Mouse (Mus musculus): ENCODE data around the gene Smim24. TPM values are rescaled to one million over a fixed set of nuclear protein-coding genes. Genes with fewer than 3 reads are reported as not detected.

The Smim24 gene
- total and polyA plus RNA-seq, 2 experiments from 2014 or later: 3.3 to 6.6 TPM

GRCm38 (mm10) chr10:81356352-81356990 is 36.4 kb upstream of the Smim24 start:
- WGBS: 57% methylated on average over 12 of the region's 12 CpGs
- Histone ChIP-seq H3K4me1 (ENCODE audit: control insufficient read depth, insufficient read depth) (peaks cover 10% of the 10 kb centered on the region), H3K9me3 (replicated peaks; ENCODE audit: control insufficient read depth, low read length) (no peaks in the 10 kb centered on the region), H3K36me3 (replicated peaks; ENCODE audit: control insufficient read depth, insufficient read depth, low read length) (0 out of 2 replicates have a peak, but pooled peaks cover 6% of the 10 kb centered on the region), H3K4me3 (ENCODE audit: low read depth, low read length) (0 out of 2 replicates have a peak overlapping the region, but pooled peaks have one; percentile 76), H3K27ac (ENCODE audit: low read depth) (no peak overlapping the region), H3K4me2 (ENCODE audit: low read depth, low read length) (peak overlapping the region; percentile 99; the same call in 1 of the 2 replicates), H3K9ac (replicated peaks; ENCODE audit: low read depth, low read length) (no peak overlapping the region), H3K27me3 (ENCODE audit: control insufficient read depth, insufficient read depth, low read length) (no peaks in the 10 kb centered on the region)
- no peak for DNase-seq (ENCODE audit: low spot score)
- no peak for ATAC-seq (ENCODE audit: insufficient read depth, low read depth)
- TF ChIP-seq EP300 (IDR thresholded peaks at IDR 0.05; ENCODE audit: low read depth) (no peak), CTCF (IDR thresholded peaks at IDR 0.05; ENCODE audit: low read depth) (no peak)

DNA sequence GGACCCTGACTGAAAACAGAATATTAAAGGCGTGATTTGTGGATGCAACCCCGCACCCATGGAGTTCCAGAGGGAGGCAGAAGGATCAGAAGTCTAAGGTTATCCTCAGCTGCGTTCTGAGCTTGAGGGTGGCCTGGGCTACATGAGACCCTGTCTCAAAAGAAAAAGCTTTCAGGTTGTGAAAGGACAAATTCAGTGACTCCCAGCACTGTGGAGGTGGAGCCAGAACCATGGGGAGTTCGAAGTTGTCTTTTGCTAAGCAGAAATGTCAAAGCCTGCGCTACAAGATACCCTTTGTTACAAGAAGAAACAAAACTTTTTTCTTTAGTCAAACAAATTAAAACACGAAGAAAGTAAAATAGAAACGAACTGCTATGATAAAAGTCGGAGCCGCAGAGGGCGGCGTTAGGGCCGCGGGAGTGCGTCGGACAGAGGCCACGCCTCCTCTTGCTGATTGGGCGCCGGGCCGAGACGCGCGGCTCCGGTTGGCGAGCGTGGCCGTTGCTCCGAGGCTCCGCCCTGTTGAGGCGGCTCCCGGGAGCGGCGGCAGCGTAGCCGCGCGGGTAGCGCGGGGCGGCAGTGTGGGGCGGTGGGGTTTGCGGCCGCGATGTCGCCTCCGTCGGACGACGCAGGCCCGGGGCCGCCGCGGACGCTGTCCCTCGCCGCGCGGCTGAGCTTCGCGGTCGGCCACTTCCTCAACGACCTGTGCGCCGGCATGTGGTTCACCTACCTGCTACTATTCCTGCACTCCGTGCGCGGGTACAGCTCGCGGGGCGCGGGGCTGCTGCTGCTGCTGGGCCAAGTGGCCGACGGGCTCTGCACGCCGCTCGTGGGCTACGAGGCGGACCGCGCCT is 35.6 kb upstream of the Smim24 start, which contains the start of gene Mfsd12:
TSS of gene Mfsd12 (plus strand) at position 501 of the 854 bp plus-strand sequence.
- TF ChIP-seq CTCF (IDR thresholded peaks at IDR 0.05; ENCODE audit: low read depth) (no peak), EP300 (IDR thresholded peaks at IDR 0.05; ENCODE audit: low read depth) (no peak)
- Histone ChIP-seq H3K9ac (replicated peaks; ENCODE audit: low read depth, low read length) (peak within 1 kb of the TSS; percentile 80), H3K27ac (ENCODE audit: low read depth) (peak within 1 kb of the TSS; percentile 63), H3K27me3 (ENCODE audit: control insufficient read depth, insufficient read depth, low read length) (no peaks in the 10 kb centered on the region), H3K4me1 (ENCODE audit: control insufficient read depth, insufficient read depth) (peaks cover 13% of the 10 kb centered on the region), H3K4me3 (ENCODE audit: low read depth, low read length) (peak within 1 kb of the TSS; percentile 76), H3K4me2 (ENCODE audit: low read depth, low read length) (peak within 1 kb of the TSS; percentile 99), H3K9me3 (replicated peaks; ENCODE audit: control insufficient read depth, low read length) (no peaks in the 10 kb centered on the region), H3K36me3 (replicated peaks; ENCODE audit: control insufficient read depth, insufficient read depth, low read length) (0 out of 2 replicates have a peak, but pooled peaks cover 6% of the 10 kb centered on the region)
- peak; percentile 86 for DNase-seq (ENCODE audit: low spot score)
- ATAC-seq (ENCODE audit: insufficient read depth, low read depth): peak; percentile 89
- WGBS: 2% methylated on average over 77 of the region's 79 CpGs

DNA sequence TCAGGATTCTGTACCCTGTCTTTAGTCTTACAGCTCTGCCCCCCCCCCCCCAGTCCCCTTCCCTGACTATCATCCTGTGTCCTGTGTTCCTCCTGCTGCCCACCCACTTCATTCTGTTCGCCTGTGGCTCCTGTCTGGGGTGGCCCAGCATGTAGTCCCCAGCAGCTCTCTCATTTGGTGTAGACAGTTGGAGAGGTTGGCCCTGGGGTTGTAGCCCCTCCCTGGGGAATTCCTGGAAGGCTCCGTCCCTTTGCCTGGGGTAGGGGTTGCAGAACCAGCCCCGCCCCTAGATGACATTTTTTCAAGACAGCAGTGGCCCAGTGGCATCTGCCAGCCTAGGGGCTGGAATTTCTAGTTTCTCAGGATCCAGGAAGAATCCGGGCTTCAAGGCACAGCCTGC is 34.6 kb upstream of the Smim24 start:
- H3K9ac ChIP-seq (replicated peaks; ENCODE audit: low read depth, low read length): peak overlapping the region; percentile 80
- no peaks in the 10 kb centered on the region for H3K27me3 ChIP-seq (ENCODE audit: control insufficient read depth, insufficient read depth, low read length)
- WGBS: 22% methylated on average over 4 of the region's 4 CpGs
- DNase-seq (ENCODE audit: low spot score): no peak
- peak overlapping the region; percentile 76 for H3K4me3 ChIP-seq (ENCODE audit: low read depth, low read length)
- no peak for ATAC-seq (ENCODE audit: insufficient read depth, low read depth)
- H3K4me2 ChIP-seq (ENCODE audit: low read depth, low read length): peak overlapping the region; percentile 99
- peak overlapping the region; percentile 63; the same call in 1 of the 2 replicates for H3K27ac ChIP-seq (ENCODE audit: low read depth)
- TF ChIP-seq CTCF (IDR thresholded peaks at IDR 0.05; ENCODE audit: low read depth) (no peak), EP300 (IDR thresholded peaks at IDR 0.05; ENCODE audit: low read depth) (no peak)
- no peaks in the 10 kb centered on the region for H3K9me3 ChIP-seq (replicated peaks; ENCODE audit: control insufficient read depth, low read length)
- H3K36me3 ChIP-seq (replicated peaks; ENCODE audit: control insufficient read depth, insufficient read depth, low read length): 0 out of 2 replicates have a peak, but pooled peaks cover 6% of the 10 kb centered on the region
- H3K4me1 ChIP-seq (ENCODE audit: control insufficient read depth, insufficient read depth): peaks cover 20% of the 10 kb centered on the region

DNA sequence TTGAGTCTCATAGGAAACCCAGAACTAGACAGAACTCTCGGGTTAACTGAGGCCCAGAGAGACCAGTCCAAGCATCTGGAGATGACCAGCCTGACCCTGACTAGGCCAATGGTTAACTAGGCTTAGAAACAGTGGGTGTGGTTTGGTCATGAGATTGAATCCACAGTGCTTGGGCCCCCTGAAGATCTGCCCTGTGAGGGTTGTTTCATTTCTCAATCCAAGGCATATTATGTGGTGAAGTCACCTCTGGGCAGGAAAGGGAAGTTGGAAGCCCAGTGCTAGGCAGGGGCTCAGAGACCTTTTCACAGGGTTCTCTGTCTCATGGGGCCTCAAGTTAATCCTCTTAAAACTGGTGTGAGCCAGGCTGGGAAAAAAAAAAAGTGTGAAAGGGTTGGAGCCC is 34.0 kb upstream of the Smim24 start:
- TF ChIP-seq EP300 (IDR thresholded peaks at IDR 0.05; ENCODE audit: low read depth) (no peak), CTCF (IDR thresholded peaks at IDR 0.05; ENCODE audit: low read depth) (no peak)
- H3K36me3 ChIP-seq (replicated peaks; ENCODE audit: control insufficient read depth, insufficient read depth, low read length): 0 out of 2 replicates have a peak, but pooled peaks cover 6% of the 10 kb centered on the region
- peak overlapping the region; percentile 99 for H3K4me2 ChIP-seq (ENCODE audit: low read depth, low read length)
- no peak overlapping the region for H3K27ac ChIP-seq (ENCODE audit: low read depth)
- 63% methylated on average over 1 of the region's 1 CpGs for WGBS
- H3K4me1 ChIP-seq (ENCODE audit: control insufficient read depth, insufficient read depth): peaks cover 25% of the 10 kb centered on the region
- ATAC-seq (ENCODE audit: insufficient read depth, low read depth): no peak
- H3K4me3 ChIP-seq (ENCODE audit: low read depth, low read length): no peak overlapping the region
- H3K9ac ChIP-seq (replicated peaks; ENCODE audit: low read depth, low read length): no peak overlapping the region
- H3K9me3 ChIP-seq (replicated peaks; ENCODE audit: control insufficient read depth, low read length): no peaks in the 10 kb centered on the region
- H3K27me3 ChIP-seq (ENCODE audit: control insufficient read depth, insufficient read depth, low read length): no peaks in the 10 kb centered on the region
- DNase-seq (ENCODE audit: low spot score): no peak

GRCm38 (mm10) chr10:81360721-81361120 is 32.1 kb upstream of the Smim24 start:
- no peak for DNase-seq (ENCODE audit: low spot score)
- Histone ChIP-seq H3K4me1 (ENCODE audit: control insufficient read depth, insufficient read depth) (peaks cover 42% of the 10 kb centered on the region), H3K4me3 (ENCODE audit: low read depth, low read length) (no peak overlapping the region), H3K27ac (ENCODE audit: low read depth) (peak overlapping the region; percentile 44; the same call in 1 of the 2 replicates), H3K9me3 (replicated peaks; ENCODE audit: control insufficient read depth, low read length) (no peaks in the 10 kb centered on the region), H3K27me3 (ENCODE audit: control insufficient read depth, insufficient read depth, low read length) (peaks cover 3% of the 10 kb centered on the region; the same call in 1 of the 2 replicates), H3K4me2 (ENCODE audit: low read depth, low read length) (no peak overlapping the region), H3K9ac (replicated peaks; ENCODE audit: low read depth, low read length) (no peak overlapping the region; the same call in 1 of the 2 replicates), H3K36me3 (replicated peaks; ENCODE audit: control insufficient read depth, insufficient read depth, low read length) (0 out of 2 replicates have a peak, but pooled peaks cover 6% of the 10 kb centered on the region)
- TF ChIP-seq EP300 (IDR thresholded peaks at IDR 0.05; ENCODE audit: low read depth): no peak
- TF ChIP-seq CTCF (IDR thresholded peaks at IDR 0.05; ENCODE audit: low read depth): no peak
- ATAC-seq (ENCODE audit: insufficient read depth, low read depth): no peak
- WGBS: 51% methylated on average over 8 of the region's 8 CpGs

All from heart, postnatal 0 days (tissue).